Mouse (Mus musculus) intestine, embryonic 16.5 days (tissue): ENCODE data around the gene Pakap. TPM values are rescaled to one million over a fixed set of nuclear protein-coding genes. Genes with fewer than 3 reads are reported as not detected.

ENCODE experiments used
- ATAC-seq: fragments of 200-750 bp; cut with Nextera tagmentation; 2 replicates; pipeline ENCODE4 v1.8.0; 2017; ENCODE audit warnings: moderate TSS enrichment, moderate library complexity
- H3K27ac ChIP-seq: fragments of 300-500 bp; sonication (generic); 2 replicates; pipeline ENCODE4 v1.5.1; 2014; ENCODE audit warnings: mild to moderate bottlenecking, low read length
- H3K27me3 ChIP-seq: fragments of 300-500 bp; sonication (generic); replicated peaks from 2 replicates; pipeline ENCODE4 v1.6.1; 2014; ENCODE audit warnings: low read length, control low read depth, mixed read lengths; ENCODE audit not compliant: control insufficient read depth, insufficient read depth
- H3K36me3 ChIP-seq: fragments of 300-500 bp; sonication (generic); 2 replicates; pipeline ENCODE4 v1.6.1; 2014; ENCODE audit warnings: low read length, control low read depth; ENCODE audit not compliant: control insufficient read depth, insufficient read depth
- H3K4me1 ChIP-seq: fragments of 300-500 bp; sonication (generic); 2 replicates; pipeline ENCODE4 v1.6.1; 2014; ENCODE audit warnings: low read length, control low read depth, mixed read lengths; ENCODE audit not compliant: control insufficient read depth, insufficient read depth
- H3K4me2 ChIP-seq: fragments of 300-500 bp; sonication (generic); 2 replicates; pipeline ENCODE4 v1.6.1; 2014; ENCODE audit warnings: low read depth, low read length, control low read depth
- H3K4me3 ChIP-seq: fragments of 300-500 bp; sonication (generic); 2 replicates; pipeline ENCODE4 v1.5.1; 2014; ENCODE audit warnings: mild to moderate bottlenecking, low read length
- H3K9ac ChIP-seq: fragments of 300-500 bp; sonication (generic); 2 replicates; pipeline ENCODE4 v1.6.1; 2014; ENCODE audit warnings: low read depth, low read length
- H3K9me3 ChIP-seq: fragments of 300-500 bp; sonication (generic); 2 replicates; pipeline ENCODE4 v1.6.1; 2016; ENCODE audit warnings: low read length, control low read depth; ENCODE audit not compliant: control insufficient read depth
- WGBS: fragments of 180-500 bp; shearing (Covaris S2); extraction: QIAGEN DNeasy Blood & Tissue Kit; methylation state at CpG from one replicate; pipeline ENCODE4 v1.1.7; 2014; 5-methylcytosine and 5-hydroxymethylcytosine counted together
- polyA plus RNA-seq: library from polyadenylated mRNA; unstranded; fragments of >200 nt; fragmentation: Nextera tagmentation; extraction: Ambion mirVana; gene quantifications from 2 replicates; pipeline ENCODE4 v1.2.1, GENCODE M21; 2015

Pakap gene
- polyA plus RNA-seq, 1 experiment from 2014 or later = 22.0 TPM

GRCm38 (mm10) chr4:57924556-57925071, 356.6 kb downstream of the Pakap start:
- Histone ChIP-seq H3K4me3 (no peak overlapping the region), H3K4me1 (peaks cover 4% of the 10 kb centered on the region; the same call in 1 of the 2 replicates), H3K36me3 (no peaks in the 10 kb centered on the region), H3K4me2 (no peak overlapping the region), H3K9me3 (no peaks in the 10 kb centered on the region), H3K9ac (no peak overlapping the region), H3K27me3 (no peaks in the 10 kb centered on the region), H3K27ac (no peak overlapping the region)
- whole genome bisulfite sequencing = 76% methylated on average over 6 of the region's 6 CpGs
- no peak for ATAC-seq

- H3K9ac ChIP-seq = no peak overlapping the region
- no peak overlapping the region for H3K27ac ChIP-seq
- 29% methylated on average over 3 of the region's 3 CpGs for WGBS
- H3K4me3 ChIP-seq = no peak overlapping the region
- H3K36me3 ChIP-seq = no peaks in the 10 kb centered on the region
- peak; percentile 62 for ATAC-seq
- H3K4me1 ChIP-seq = no peaks in the 10 kb centered on the region
- H3K9me3 ChIP-seq = no peaks in the 10 kb centered on the region
- no peaks in the 10 kb centered on the region for H3K27me3 ChIP-seq
- H3K4me2 ChIP-seq = no peak overlapping the region
Measured at GRCm38 (mm10) chr4:57927464-57928205, 359.7 kb downstream of the Pakap start.

GRCm38 (mm10) chr4:57930559-57931170, 362.7 kb downstream of the Pakap start:
- Histone ChIP-seq H3K27me3 (no peaks in the 10 kb centered on the region), H3K27ac (no peak overlapping the region), H3K9me3 (no peaks in the 10 kb centered on the region), H3K36me3 (no peaks in the 10 kb centered on the region), H3K4me1 (no peaks in the 10 kb centered on the region), H3K4me3 (no peak overlapping the region), H3K4me2 (no peak overlapping the region), H3K9ac (no peak overlapping the region)
- no peak for ATAC-seq
- 77% methylated on average over 5 of the region's 5 CpGs for WGBS

- no peaks in the 10 kb centered on the region for H3K36me3 ChIP-seq
- no peak overlapping the region for H3K9ac ChIP-seq
- no peak overlapping the region for H3K27ac ChIP-seq
- WGBS = 72% methylated on average over 5 of the region's 5 CpGs
- no peak overlapping the region for H3K4me3 ChIP-seq
- H3K4me1 ChIP-seq = no peaks in the 10 kb centered on the region
- H3K4me2 ChIP-seq = no peak overlapping the region
- H3K9me3 ChIP-seq = no peaks in the 10 kb centered on the region
- no peaks in the 10 kb centered on the region for H3K27me3 ChIP-seq
- no peak for ATAC-seq
Measured at GRCm38 (mm10) chr4:57934181-57934580, 366.2 kb downstream of the Pakap start.

- no peaks in the 10 kb centered on the region for H3K4me1 ChIP-seq
- H3K27ac ChIP-seq = no peak overlapping the region
- H3K36me3 ChIP-seq = no peaks in the 10 kb centered on the region
- WGBS = 87% methylated on average over 6 of the region's 6 CpGs
- no peak overlapping the region for H3K4me3 ChIP-seq
- no peak overlapping the region for H3K9ac ChIP-seq
- no peak for ATAC-seq
- H3K4me2 ChIP-seq = no peak overlapping the region
- H3K27me3 ChIP-seq = no peaks in the 10 kb centered on the region
- no peaks in the 10 kb centered on the region for H3K9me3 ChIP-seq
Measured at GRCm38 (mm10) chr4:57937292-57937691, 369.3 kb downstream of the Pakap start.

GRCm38 (mm10) chr4:57940631-57941030, 372.7 kb downstream of the Pakap start:
- ATAC-seq = peak; percentile 47; the same call in 1 of the 2 replicates
- 73% methylated on average over 4 of the region's 4 CpGs for WGBS
- H3K36me3 ChIP-seq = no peaks in the 10 kb centered on the region

GRCm38 (mm10) chr4:57942892-57943291, 374.9 kb downstream of the Pakap start:
- H3K4me1 ChIP-seq = peaks cover 14% of the 10 kb centered on the region
- H3K9me3 ChIP-seq = no peaks in the 10 kb centered on the region
- H3K4me2 ChIP-seq = no peak overlapping the region
- no peak for ATAC-seq
- no peak overlapping the region for H3K9ac ChIP-seq
- peaks cover 5% of the 10 kb centered on the region for H3K36me3 ChIP-seq
- no peak overlapping the region for H3K27ac ChIP-seq
- no peak overlapping the region for H3K4me3 ChIP-seq
- WGBS = 81% methylated on average over 2 of the region's 2 CpGs
- H3K27me3 ChIP-seq = no peaks in the 10 kb centered on the region

More at GRCm38 (mm10) chr4:57940631-57941030, 372.7 kb downstream of the Pakap start:
- Histone ChIP-seq H3K9ac (no peak overlapping the region), H3K4me2 (no peak overlapping the region), H3K9me3 (no peaks in the 10 kb centered on the region), H3K27ac (no peak overlapping the region), H3K27me3 (no peaks in the 10 kb centered on the region), H3K4me1 (no peaks in the 10 kb centered on the region; the same call in 1 of the 2 replicates), H3K4me3 (no peak overlapping the region)

Other genes with a start within 250 kb of the Pakap start
- 2.7 and 2.9 TPM in 2 replicates for gene Palm2, start 133.9 kb upstream of the Pakap start, polyA plus RNA-seq
- gene Akap2, start 149.5 kb downstream of the Pakap start, polyA plus RNA-seq = 18.6 and 20.3 TPM in 2 replicates